Mouse (Mus musculus) midbrain, embryonic 13.5 days (tissue): ENCODE results near the gene Dusp2. TPM values are rescaled to one million over a fixed set of nuclear protein-coding genes. Genes with fewer than 3 reads are reported as not detected.

Source experiments
- ATAC-seq: fragments of 200-750 bp; cut with Nextera tagmentation; 2 replicates; pipeline ENCODE4 v1.8.0; 2017; ENCODE audit warnings: mild to moderate bottlenecking, moderate TSS enrichment, moderate library complexity
- H3K27ac ChIP-seq: fragments of 300-500 bp; sonication (generic); 2 replicates; pipeline ENCODE4 v1.5.1; 2015; ENCODE audit warnings: inconsistent platforms, mild to moderate bottlenecking, moderate library complexity
- H3K27me3 ChIP-seq: fragments of 300-500 bp; sonication (generic); 2 replicates; pipeline ENCODE4 v1.6.1; 2015; ENCODE audit warnings: mild to moderate bottlenecking, inconsistent platforms
- H3K36me3 ChIP-seq: fragments of 300-500 bp; sonication (generic); 2 replicates; pipeline ENCODE4 v1.6.1; 2015; ENCODE audit warnings: mild to moderate bottlenecking, inconsistent platforms
- H3K4me1 ChIP-seq: fragments of 300-500 bp; sonication (generic); replicated peaks from 2 replicates; pipeline ENCODE4 v1.6.1; 2015; ENCODE audit warnings: inconsistent platforms
- H3K4me2 ChIP-seq: fragments of 300-500 bp; sonication (generic); replicated peaks from 2 replicates; pipeline ENCODE4 v1.6.1; 2015; ENCODE audit warnings: moderate library complexity, mild to moderate bottlenecking, inconsistent platforms
- H3K4me3 ChIP-seq: fragments of 300-500 bp; sonication (generic); replicated peaks from 2 replicates; pipeline ENCODE4 v1.5.1; 2015; ENCODE audit warnings: mild to moderate bottlenecking, inconsistent platforms
- H3K9ac ChIP-seq: fragments of 300-500 bp; sonication (generic); replicated peaks from 2 replicates; pipeline ENCODE4 v1.6.1; 2015; ENCODE audit warnings: mild to moderate bottlenecking, inconsistent platforms
- H3K9me3 ChIP-seq: fragments of 300-500 bp; sonication (generic); 2 replicates; pipeline ENCODE4 v1.6.1; 2016; ENCODE audit warnings: mild to moderate bottlenecking, inconsistent platforms
- WGBS: fragments of 180-500 bp; shearing (Covaris S2); methylation state at CpG from one replicate; pipeline ENCODE4 v1.1.7; 2015; 5-methylcytosine and 5-hydroxymethylcytosine counted together
- polyA plus RNA-seq: library from polyadenylated mRNA; unstranded; fragments of >200 nt; fragmentation: Nextera tagmentation; extraction: Ambion mirVana; gene quantifications from 2 replicates; pipeline ENCODE4 v1.2.1, GENCODE M21; 2015

Gene Dusp2
- polyA plus RNA-seq, 1 experiment from 2014 or later = 4.4 TPM

GRCm38 (mm10) chr2:127371484-127371861 lies 35.5 kb downstream of the Dusp2 start:
- no peaks in the 10 kb centered on the region for H3K9me3 ChIP-seq
- H3K4me2 ChIP-seq = no peak overlapping the region
- no peak overlapping the region for H3K27ac ChIP-seq
- no peak overlapping the region for H3K4me3 ChIP-seq
- no peak overlapping the region for H3K9ac ChIP-seq
- WGBS = 83% methylated on average over 1 of the region's 1 CpGs
- no peak for ATAC-seq
- H3K4me1 ChIP-seq = no peaks in the 10 kb centered on the region
- no peaks in the 10 kb centered on the region for H3K36me3 ChIP-seq
- peaks cover 11% of the 10 kb centered on the region for H3K27me3 ChIP-seq

GRCm38 (mm10) chr2:127372082-127372481 lies 36.1 kb downstream of the Dusp2 start:
- no peak overlapping the region for H3K4me3 ChIP-seq
- H3K36me3 ChIP-seq = no peaks in the 10 kb centered on the region
- ATAC-seq = no peak
- H3K9me3 ChIP-seq = no peaks in the 10 kb centered on the region
- WGBS = 85% methylated on average over 2 of the region's 2 CpGs
- H3K4me1 ChIP-seq = no peaks in the 10 kb centered on the region
- H3K27ac ChIP-seq = no peak overlapping the region
- no peak overlapping the region for H3K9ac ChIP-seq
- 0 out of 2 replicates have a peak, but pooled peaks cover 7% of the 10 kb centered on the region for H3K27me3 ChIP-seq
- H3K4me2 ChIP-seq = no peak overlapping the region

DNA sequence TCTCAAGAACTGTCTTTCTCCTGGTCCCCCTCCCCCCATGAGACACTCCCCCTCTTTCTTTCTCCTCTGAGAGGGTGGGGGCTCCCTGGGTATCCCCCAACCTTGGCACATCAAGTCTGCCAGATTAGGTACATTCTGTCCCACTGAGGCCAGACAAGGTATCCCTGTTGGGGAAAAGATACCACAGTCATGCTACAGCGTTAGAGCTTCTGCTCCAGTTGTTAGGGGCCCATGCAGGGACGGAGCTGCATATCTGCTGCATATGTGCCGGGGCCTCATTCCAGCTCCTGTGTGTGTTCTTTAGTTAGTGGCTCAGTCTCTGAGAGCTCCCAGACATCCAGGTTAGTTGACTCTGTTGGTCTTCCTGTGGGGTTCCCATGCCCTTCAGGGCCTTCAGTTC lies 38.2 kb downstream of the Dusp2 start:
- peaks cover 13% of the 10 kb centered on the region for H3K4me1 ChIP-seq
- no peak for ATAC-seq
- H3K9ac ChIP-seq = no peak overlapping the region
- H3K4me3 ChIP-seq = no peak overlapping the region
- WGBS = 92% methylated on average over 3 of the region's 3 CpGs
- 0 out of 2 replicates have a peak, but pooled peaks cover 2% of the 10 kb centered on the region for H3K27me3 ChIP-seq
- no peaks in the 10 kb centered on the region for H3K36me3 ChIP-seq
- H3K4me2 ChIP-seq = no peak overlapping the region
- no peaks in the 10 kb centered on the region for H3K9me3 ChIP-seq
- H3K27ac ChIP-seq = no peak overlapping the region

GRCm38 (mm10) chr2:127375087-127375486 lies 39.1 kb downstream of the Dusp2 start:
- Histone ChIP-seq H3K4me1 (peaks cover 13% of the 10 kb centered on the region), H3K36me3 (no peaks in the 10 kb centered on the region), H3K9ac (no peak overlapping the region), H3K27ac (no peak overlapping the region), H3K4me2 (no peak overlapping the region), H3K4me3 (no peak overlapping the region), H3K27me3 (0 out of 2 replicates have a peak, but pooled peaks cover 2% of the 10 kb centered on the region), H3K9me3 (no peaks in the 10 kb centered on the region)
- no peak for ATAC-seq
- 71% methylated on average over 3 of the region's 3 CpGs for WGBS

GRCm38 (mm10) chr2:127375759-127376341 lies 39.9 kb downstream of the Dusp2 start:
- Histone ChIP-seq H3K9me3 (no peaks in the 10 kb centered on the region), H3K9ac (no peak overlapping the region), H3K4me3 (no peak overlapping the region), H3K4me1 (peaks cover 13% of the 10 kb centered on the region), H3K36me3 (no peaks in the 10 kb centered on the region), H3K27ac (no peak overlapping the region), H3K27me3 (0 out of 2 replicates have a peak, but pooled peaks cover 2% of the 10 kb centered on the region), H3K4me2 (no peak overlapping the region)
- no peak for ATAC-seq
- WGBS = 55% methylated on average over 7 of the region's 7 CpGs

- no peak overlapping the region for H3K27ac ChIP-seq
- no peaks in the 10 kb centered on the region for H3K9me3 ChIP-seq
- 0 out of 2 replicates have a peak, but pooled peaks cover 2% of the 10 kb centered on the region for H3K27me3 ChIP-seq
- no peak overlapping the region for H3K4me3 ChIP-seq
- no peak overlapping the region for H3K9ac ChIP-seq
- 85% methylated on average over 6 of the region's 6 CpGs for WGBS
- no peak for ATAC-seq
- H3K36me3 ChIP-seq = no peaks in the 10 kb centered on the region
- no peak overlapping the region for H3K4me2 ChIP-seq
- peaks cover 13% of the 10 kb centered on the region for H3K4me1 ChIP-seq
Observed at GRCm38 (mm10) chr2:127376423-127377051, 40.6 kb downstream of the Dusp2 start.

- WGBS = 61% methylated on average over 7 of the region's 7 CpGs
- peak; percentile 72 for ATAC-seq
- H3K9me3 ChIP-seq = no peaks in the 10 kb centered on the region
- H3K4me1 ChIP-seq = peaks cover 13% of the 10 kb centered on the region
- no peak overlapping the region for H3K4me3 ChIP-seq
- H3K36me3 ChIP-seq = no peaks in the 10 kb centered on the region
- H3K27me3 ChIP-seq = 0 out of 2 replicates have a peak, but pooled peaks cover 2% of the 10 kb centered on the region
- no peak overlapping the region for H3K9ac ChIP-seq
- H3K4me2 ChIP-seq = no peak overlapping the region
- H3K27ac ChIP-seq = peak overlapping the region; percentile 39; the same call in 1 of the 2 replicates
Observed at GRCm38 (mm10) chr2:127377942-127378610, 42.1 kb downstream of the Dusp2 start.

DNA sequence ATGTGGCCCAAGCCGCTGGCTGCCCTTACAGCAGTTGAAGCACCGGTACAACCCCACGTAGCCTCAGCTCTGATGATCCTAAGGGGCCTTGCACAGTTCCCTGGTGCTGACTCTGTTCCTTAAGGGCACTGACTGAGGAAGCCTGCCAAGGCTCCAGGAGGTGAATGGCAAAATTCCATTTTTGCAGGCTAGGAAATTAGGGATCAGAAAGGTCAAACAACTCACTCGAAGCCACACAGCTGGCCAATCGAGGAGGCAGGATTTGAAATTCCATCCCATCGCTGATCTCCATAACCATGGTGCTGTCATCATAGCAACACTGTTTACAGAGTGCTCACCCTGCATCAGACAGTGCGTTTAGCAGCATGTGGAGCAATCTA lies 42.6 kb downstream of the Dusp2 start:
- H3K27ac ChIP-seq = peak overlapping the region; percentile 39; the same call in 1 of the 2 replicates
- no peak for ATAC-seq

DNA sequence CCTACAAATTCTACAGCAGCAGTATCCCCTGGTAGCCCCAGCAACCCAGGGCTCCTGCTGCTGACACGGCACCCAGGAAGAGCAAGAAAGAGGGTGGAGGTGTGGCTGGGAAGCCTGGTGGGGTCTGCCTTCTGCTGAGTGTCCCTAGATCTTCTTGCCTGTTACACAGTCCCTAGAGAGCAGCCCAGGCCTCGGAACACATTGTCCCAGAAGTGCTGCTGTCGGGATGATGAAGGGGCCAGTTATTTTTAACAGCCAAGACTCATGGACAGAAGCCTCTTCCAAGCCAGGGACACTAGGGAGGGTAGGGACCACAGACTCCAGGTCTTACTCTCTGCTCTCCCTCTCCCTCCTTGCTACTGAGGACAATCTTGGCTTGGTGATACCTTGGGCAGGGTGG lies 43.3 kb downstream of the Dusp2 start:
- no peak for ATAC-seq
- H3K9me3 ChIP-seq = no peaks in the 10 kb centered on the region
- no peak overlapping the region for H3K4me2 ChIP-seq
- no peak overlapping the region for H3K27ac ChIP-seq
- H3K4me1 ChIP-seq = peaks cover 13% of the 10 kb centered on the region
- no peak overlapping the region for H3K9ac ChIP-seq
- H3K4me3 ChIP-seq = no peak overlapping the region
- H3K27me3 ChIP-seq = 0 out of 2 replicates have a peak, but pooled peaks cover 2% of the 10 kb centered on the region
- WGBS = 85% methylated on average over 3 of the region's 3 CpGs
- no peaks in the 10 kb centered on the region for H3K36me3 ChIP-seq

More for the DNA sequence above, 42.6 kb downstream of the Dusp2 start:
- H3K36me3 ChIP-seq = no peaks in the 10 kb centered on the region
- H3K9ac ChIP-seq = no peak overlapping the region
- 77% methylated on average over 7 of the region's 7 CpGs for WGBS
- H3K27me3 ChIP-seq = 0 out of 2 replicates have a peak, but pooled peaks cover 2% of the 10 kb centered on the region
- no peaks in the 10 kb centered on the region for H3K9me3 ChIP-seq
- H3K4me1 ChIP-seq = peaks cover 13% of the 10 kb centered on the region
- H3K4me3 ChIP-seq = no peak overlapping the region
- H3K4me2 ChIP-seq = no peak overlapping the region

DNA sequence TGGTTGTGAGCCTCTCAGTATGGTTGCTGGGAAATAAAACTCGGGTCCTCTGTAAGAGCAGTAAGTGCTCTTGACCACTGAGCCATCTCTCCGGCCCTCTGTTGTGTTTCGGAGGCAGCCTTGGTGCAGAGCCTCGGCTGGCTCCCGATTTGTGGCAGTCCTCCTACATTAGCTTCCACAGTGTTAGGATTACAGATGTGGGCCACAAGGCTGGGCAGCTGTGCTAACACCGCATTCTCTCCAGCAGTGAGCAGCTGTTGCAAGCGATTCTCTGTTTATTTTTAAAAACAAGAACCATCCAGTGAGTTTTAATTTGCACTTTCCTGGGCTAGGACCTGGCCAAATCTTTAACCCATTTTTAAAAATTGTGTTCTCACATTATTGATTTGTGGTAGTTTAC lies 47.9 kb downstream of the Dusp2 start:
- ATAC-seq = no peak
- Histone ChIP-seq H3K4me3 (no peak overlapping the region), H3K27ac (no peak overlapping the region), H3K4me2 (no peak overlapping the region), H3K36me3 (no peaks in the 10 kb centered on the region), H3K4me1 (no peaks in the 10 kb centered on the region), H3K27me3 (no peaks in the 10 kb centered on the region), H3K9ac (no peak overlapping the region), H3K9me3 (no peaks in the 10 kb centered on the region)
- WGBS = 79% methylated on average over 7 of the region's 7 CpGs

- no peak overlapping the region for H3K4me3 ChIP-seq
- H3K9me3 ChIP-seq = no peaks in the 10 kb centered on the region
- H3K4me2 ChIP-seq = no peak overlapping the region
- no peaks in the 10 kb centered on the region for H3K27me3 ChIP-seq
- no peak overlapping the region for H3K27ac ChIP-seq
- no peaks in the 10 kb centered on the region for H3K4me1 ChIP-seq
- no peak for ATAC-seq
- no peaks in the 10 kb centered on the region for H3K36me3 ChIP-seq
- 83% methylated on average over 2 of the region's 2 CpGs for WGBS
- no peak overlapping the region for H3K9ac ChIP-seq
Observed at GRCm38 (mm10) chr2:127387521-127387920, 51.6 kb downstream of the Dusp2 start.
